Comparison of ENCODE assay signal across 22 mouse cellular contexts in the genomic region with DNA sequence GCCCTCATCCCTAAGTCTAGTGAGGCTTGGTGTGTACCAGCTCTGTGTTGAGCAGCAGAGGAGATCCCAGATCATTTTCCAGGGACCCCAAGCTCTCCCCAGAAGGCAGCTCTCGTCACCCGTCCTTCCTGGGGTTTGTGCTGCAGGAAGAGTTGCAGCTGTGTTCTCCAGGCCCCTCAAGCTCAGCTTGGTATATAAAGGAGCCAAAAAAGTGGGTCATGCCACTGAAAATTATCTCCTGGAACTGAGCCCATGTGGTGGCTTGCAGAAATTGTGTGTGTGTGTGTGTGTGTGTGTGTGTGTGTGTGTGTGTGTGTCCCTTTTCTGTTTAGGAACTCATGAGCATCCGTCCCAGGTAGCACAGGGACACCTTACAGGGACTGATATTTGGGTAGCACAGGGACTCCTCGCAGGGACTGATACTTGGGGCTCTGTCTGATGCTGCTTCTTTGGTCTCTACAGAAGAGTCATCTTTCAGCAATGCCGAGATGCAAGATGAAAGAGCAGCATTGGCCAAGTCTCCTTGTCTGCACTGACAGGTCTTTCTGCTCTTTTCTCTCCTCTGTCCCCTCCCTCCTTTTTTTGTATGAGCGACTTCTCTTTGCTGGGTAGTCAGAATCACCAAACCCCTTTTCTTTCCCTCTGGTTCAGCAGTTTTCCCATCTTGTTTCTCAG.
DNase-seq lines count a peak whose midpoint lies in the region; ATAC-seq and TF ChIP-seq lines count a peak whose summit lies in the region.
"Had no signal": no experiment of that assay in that cellular context is flagged by ENCODE, and none has a peak within 500 bp of the region (broad histone marks: within the 10 kb centered on the region; RNA-seq: fewer than 3 reads in every experiment).

No protein-coding gene starts in this region.

- 61% methylated on average over 6 of the region's 6 CpGs for WGBS in heart, embryonic 16.5 days
- WGBS in liver, embryonic 16.5 days (ENCODE audit: insufficient replicate concordance), result 47% methylated on average over 6 of the region's 6 CpGs

- no peak for TF ChIP-seq CTCF in CH12.LX (conservative IDR thresholded peaks at IDR 0.05 in 1 of 2, IDR thresholded peaks at IDR 0.05 in 1 of 2; ENCODE audit: low read depth in 2 of 2, low read length in 2 of 2)
- TF ChIP-seq CTCF in layer of hippocampus, adult 2 months (conservative IDR thresholded peaks at IDR 0.05), result no peak

- TF ChIP-seq POLR2A in CH12.LX (IDR thresholded peaks at IDR 0.05; ENCODE audit: low read depth, low read length), result no peak

- H3K4me3 ChIP-seq in heart, embryonic 16.5 days (ENCODE audit: low read length), result no peak overlapping the region
- H3K4me3 ChIP-seq in CH12.LX (replicated peaks in 1 of 3; ENCODE audit: low read depth in 2 of 3, low read length in 2 of 3, poor library complexity in 1 of 3), result no peak overlapping the region
- H3K4me3 ChIP-seq in liver, embryonic 16.5 days (ENCODE audit: low read depth, low read length), result no peak overlapping the region
- H3K4me3 ChIP-seq in layer of hippocampus, adult 2 months, result no peak overlapping the region
- H3K4me3 ChIP-seq: hindbrain, embryonic 13.5 days; kidney, embryonic 15.5 days; limb, embryonic 15.5 days; lung, embryonic 15.5 days; myocyte had no signal

- H3K4me1 ChIP-seq in heart, embryonic 16.5 days (ENCODE audit: control insufficient read depth, insufficient read depth, low read length), result no peaks in the 10 kb centered on the region
- H3K4me1 ChIP-seq in CH12.LX (ENCODE audit: control insufficient read depth in 1 of 2, insufficient read depth in 2 of 2), result peaks cover 43 to 93% of the 10 kb centered on the region in 2 experiments
- H3K4me1 ChIP-seq in liver, embryonic 16.5 days (ENCODE audit: control insufficient read depth, low read depth, low read length), result peaks cover 21% of the 10 kb centered on the region
- H3K4me1 ChIP-seq: hindbrain, embryonic 13.5 days; limb, embryonic 15.5 days; lung, embryonic 15.5 days had no signal

- no peak overlapping the region for H3K9ac ChIP-seq in heart, embryonic 16.5 days (ENCODE audit: low read length)
- no peak overlapping the region for H3K9ac ChIP-seq in CH12.LX (ENCODE audit: insufficient read depth, low read depth)
- no peak overlapping the region for H3K9ac ChIP-seq in liver, embryonic 16.5 days (ENCODE audit: low read depth, low read length)
- H3K9ac ChIP-seq: hindbrain, embryonic 13.5 days; kidney, embryonic 15.5 days; limb, embryonic 15.5 days; lung, embryonic 15.5 days had no signal

- no peak for TF ChIP-seq RAD21 in CH12.LX (IDR thresholded peaks at IDR 0.05; ENCODE audit: low read depth, low read length)

- TF ChIP-seq EP300 in CH12.LX (IDR thresholded peaks at IDR 0.05; ENCODE audit: low read length), result no peak

- in situ Hi-C loops in CH12.LX (cut with MboI; ENCODE audit: low pct_ligation_motif_present, low pct_unique_long_range_greater_than_20kb, low sequenced_read_pairs), result loop anchor here (10.0 kb wide), 1 partner anchor 120 kb away; a partner anchor contains a TSS

- H3K36me3 ChIP-seq in heart, embryonic 16.5 days (ENCODE audit: control insufficient read depth, insufficient read depth), result no peaks in the 10 kb centered on the region
- peaks cover 13 to 59% of the 10 kb centered on the region in 2 experiments for H3K36me3 ChIP-seq in CH12.LX (replicated peaks in 1 of 2; ENCODE audit: control insufficient read depth in 1 of 2, insufficient read depth in 1 of 2, low read length in 1 of 2)
- H3K36me3 ChIP-seq in liver, embryonic 16.5 days (ENCODE audit: control insufficient read depth, insufficient read depth), result no peaks in the 10 kb centered on the region
- H3K36me3 ChIP-seq: G1E; hindbrain, embryonic 13.5 days; kidney, embryonic 15.5 days; limb, embryonic 15.5 days; lung, embryonic 15.5 days had no signal

- H3K9me3 ChIP-seq in heart, embryonic 16.5 days (replicated peaks; ENCODE audit: control insufficient read depth, low read length), result no peaks in the 10 kb centered on the region
- no peaks in the 10 kb centered on the region for H3K9me3 ChIP-seq in CH12.LX (replicated peaks; ENCODE audit: low read length)
- no peaks in the 10 kb centered on the region for H3K9me3 ChIP-seq in liver, embryonic 16.5 days (replicated peaks; ENCODE audit: control insufficient read depth, low read length)
- H3K9me3 ChIP-seq: G1E; hindbrain, embryonic 13.5 days; kidney, embryonic 15.5 days; limb, embryonic 15.5 days; lung, embryonic 15.5 days had no signal

- intact Hi-C loops in heart, postnatal 14 days (cut with DNase I), result no loop called here

- ATAC-seq in heart, embryonic 16.5 days (replicated peaks; ENCODE audit: extremely low read depth, insufficient read depth, low FRiP score), result no peak
- no peak for ATAC-seq in liver, embryonic 16.5 days (ENCODE audit: low read depth)
- ATAC-seq: midbrain, embryonic 16.5 days had no signal

- peaks cover 2% of the 10 kb centered on the region; the same call in 1 of the 2 replicates for H3K79me2 ChIP-seq in CH12.LX (replicated peaks; ENCODE audit: control insufficient read depth, extremely low read depth, insufficient read depth, poor library complexity, severe bottlenecking)

- DNase-seq in heart, postnatal 14 days, result no peak
- DNase-seq in CH12.LX (ENCODE audit: extremely low read depth), result no peak
- peak; percentile 66 for DNase-seq in thymus, postnatal 0 days (ENCODE audit: low spot score)
- DNase-seq in kidney, postnatal 25 days, result no peak
- no peak for DNase-seq in layer of hippocampus, adult 2 months (ENCODE audit: low spot score in 2 of 2)
- no peak for DNase-seq in right cerebral cortex, adult 18-20 months
- DNase-seq: adrenal gland, adult 2 months; cerebellum, adult 18-20 months; kidney, adult 11 months; kidney, postnatal 4 days; layer of hippocampus, adult 9-11 months; lung, postnatal 4 days had no signal

- peak overlapping the region; percentile 33; the same call in 1 of the 2 replicates for H3K27ac ChIP-seq in heart, embryonic 16.5 days (ENCODE audit: low read length)
- peak overlapping the region; percentile 34; the same call in 1 of the 2 replicates for H3K27ac ChIP-seq in CH12.LX (ENCODE audit: insufficient read depth, low read depth)
- H3K27ac ChIP-seq in liver, embryonic 16.5 days (ENCODE audit: low read length), result peak overlapping the region; percentile 46
- H3K27ac ChIP-seq in layer of hippocampus, adult 2 months, result no peak overlapping the region
- H3K27ac ChIP-seq: hindbrain, embryonic 13.5 days; kidney, embryonic 15.5 days; limb, embryonic 15.5 days; lung, embryonic 15.5 days had no signal

- H3K4me2 ChIP-seq in heart, embryonic 16.5 days (ENCODE audit: low read depth, low read length), result no peak overlapping the region
- H3K4me2 ChIP-seq in CH12.LX (ENCODE audit: insufficient read depth, low read depth, poor library complexity, severe bottlenecking), result no peak overlapping the region
- no peak overlapping the region for H3K4me2 ChIP-seq in liver, embryonic 16.5 days (ENCODE audit: low read depth, low read length)
- H3K4me2 ChIP-seq: heart, embryonic 11.5 days; hindbrain, embryonic 13.5 days; kidney, embryonic 15.5 days; limb, embryonic 15.5 days; lung, embryonic 15.5 days had no signal

- H3K27me3 ChIP-seq in heart, embryonic 16.5 days (ENCODE audit: control insufficient read depth, insufficient read depth, low read length), result no peaks in the 10 kb centered on the region
- H3K27me3 ChIP-seq in CH12.LX (replicated peaks), result no peaks in the 10 kb centered on the region
- no peaks in the 10 kb centered on the region for H3K27me3 ChIP-seq in liver, embryonic 16.5 days (ENCODE audit: control insufficient read depth, insufficient read depth, low read depth, low read length)
- H3K27me3 ChIP-seq: hindbrain, embryonic 13.5 days; kidney, embryonic 15.5 days; limb, embryonic 15.5 days; lung, embryonic 15.5 days had no signal

- dilution Hi-C loops in CH12.LX (cut with MboI; ENCODE audit: extremely low pct_ligation_motif_present, extremely low pct_unique_long_range_greater_than_20kb, low sequenced_read_pairs), result no loop called here

TF ChIP-seq in CH12.LX, 34 proteins besides CTCF, POLR2A, EP300 and RAD21:
- TF ChIP-seq MAZ (IDR thresholded peaks at IDR 0.05; ENCODE audit: low read depth, low read length), result no peak
- no peak for TF ChIP-seq JUND (conservative IDR thresholded peaks at IDR 0.05; ENCODE audit: low read depth, low read length)
- no peak for TF ChIP-seq UBTF (IDR thresholded peaks at IDR 0.05; ENCODE audit: low read depth, low read length)
- no peak for TF ChIP-seq USF2 (conservative IDR thresholded peaks at IDR 0.05; ENCODE audit: low read depth, low read length)
- no peak for TF ChIP-seq JUN (IDR thresholded peaks at IDR 0.05; ENCODE audit: insufficient read depth, low read depth, low read length)
- TF ChIP-seq TCF12 (IDR thresholded peaks at IDR 0.05; ENCODE audit: low read depth, low read length), result no peak
- no peak for TF ChIP-seq NRF1 (IDR thresholded peaks at IDR 0.05; ENCODE audit: low read depth, low read length)
- no peak for TF ChIP-seq ZKSCAN1 (IDR thresholded peaks at IDR 0.05; ENCODE audit: borderline replicate concordance, low read depth, low read length)
- no peak for TF ChIP-seq BHLHE40 (IDR thresholded peaks at IDR 0.05; ENCODE audit: low read depth, low read length)
- no peak for TF ChIP-seq POLR2AphosphoS2 (IDR thresholded peaks at IDR 0.05; ENCODE audit: low read depth, low read length)
- TF ChIP-seq TBP (conservative IDR thresholded peaks at IDR 0.05; ENCODE audit: low read depth, low read length), result no peak
- no peak for TF ChIP-seq ZMIZ1 (IDR thresholded peaks at IDR 0.05; ENCODE audit: low read depth, low read length)
- no peak for TF ChIP-seq MXI1 (IDR thresholded peaks at IDR 0.05; ENCODE audit: low read depth, low read length)
- TF ChIP-seq IRF4 (IDR thresholded peaks at IDR 0.05; ENCODE audit: low read depth, low read length), result no peak
- TF ChIP-seq MEF2A (IDR thresholded peaks at IDR 0.05; ENCODE audit: borderline replicate concordance, low read depth, low read length), result no peak
- no peak for TF ChIP-seq ETS1 (conservative IDR thresholded peaks at IDR 0.05; ENCODE audit: low read depth, low read length)
- no peak for TF ChIP-seq E2F4 (IDR thresholded peaks at IDR 0.05; ENCODE audit: insufficient replicate concordance, low read depth, low read length)
TF ChIP-seq in CH12.LX: peak in this region for 0.
